Mouse (Mus musculus): ENCODE measurements around the gene Mr1. TPM values are rescaled to one million over a fixed set of nuclear protein-coding genes. Genes with fewer than 3 reads are reported as not detected.

The Mr1 gene
- total and polyA plus RNA-seq, 2 experiments: 1.6 to 6.3 TPM

GRCm38 (mm10) chr1:155124397-155124796 lies 22.2 kb downstream of the Mr1 start:
- H3K36me3 ChIP-seq (ENCODE audit: control insufficient read depth, insufficient read depth, low read length): no peaks in the 10 kb centered on the region
- H3K4me3 ChIP-seq (ENCODE audit: insufficient read depth, low read depth, low read length): no peak overlapping the region
- H3K27ac ChIP-seq (replicated peaks; ENCODE audit: insufficient read depth, low read depth, low read length): no peak overlapping the region
- DNase-seq (ENCODE audit: extremely low read depth, low read depth, low spot score): no peak
- H3K79me2 ChIP-seq (ENCODE audit: control insufficient read depth, insufficient read depth, low read length): no peaks in the 10 kb centered on the region
- 97% methylated on average over 5 of the region's 5 CpGs for WGBS
- no peaks in the 10 kb centered on the region; the same call in 1 of the 2 replicates for H3K27me3 ChIP-seq (ENCODE audit: control insufficient read depth, insufficient read depth, low read length)
- TF ChIP-seq CTCF (IDR thresholded peaks at IDR 0.05; ENCODE audit: low read depth, low read length) (no peak), POLR2A (IDR thresholded peaks at IDR 0.05; ENCODE audit: extremely low read depth, insufficient read depth, low read length) (no peak)
- H3K9ac ChIP-seq (ENCODE audit: low read depth, low read length): no peak overlapping the region
- H3K4me1 ChIP-seq (ENCODE audit: control insufficient read depth, insufficient read depth, low read length): peaks cover 2% of the 10 kb centered on the region; the same call in 1 of the 2 replicates

DNA sequence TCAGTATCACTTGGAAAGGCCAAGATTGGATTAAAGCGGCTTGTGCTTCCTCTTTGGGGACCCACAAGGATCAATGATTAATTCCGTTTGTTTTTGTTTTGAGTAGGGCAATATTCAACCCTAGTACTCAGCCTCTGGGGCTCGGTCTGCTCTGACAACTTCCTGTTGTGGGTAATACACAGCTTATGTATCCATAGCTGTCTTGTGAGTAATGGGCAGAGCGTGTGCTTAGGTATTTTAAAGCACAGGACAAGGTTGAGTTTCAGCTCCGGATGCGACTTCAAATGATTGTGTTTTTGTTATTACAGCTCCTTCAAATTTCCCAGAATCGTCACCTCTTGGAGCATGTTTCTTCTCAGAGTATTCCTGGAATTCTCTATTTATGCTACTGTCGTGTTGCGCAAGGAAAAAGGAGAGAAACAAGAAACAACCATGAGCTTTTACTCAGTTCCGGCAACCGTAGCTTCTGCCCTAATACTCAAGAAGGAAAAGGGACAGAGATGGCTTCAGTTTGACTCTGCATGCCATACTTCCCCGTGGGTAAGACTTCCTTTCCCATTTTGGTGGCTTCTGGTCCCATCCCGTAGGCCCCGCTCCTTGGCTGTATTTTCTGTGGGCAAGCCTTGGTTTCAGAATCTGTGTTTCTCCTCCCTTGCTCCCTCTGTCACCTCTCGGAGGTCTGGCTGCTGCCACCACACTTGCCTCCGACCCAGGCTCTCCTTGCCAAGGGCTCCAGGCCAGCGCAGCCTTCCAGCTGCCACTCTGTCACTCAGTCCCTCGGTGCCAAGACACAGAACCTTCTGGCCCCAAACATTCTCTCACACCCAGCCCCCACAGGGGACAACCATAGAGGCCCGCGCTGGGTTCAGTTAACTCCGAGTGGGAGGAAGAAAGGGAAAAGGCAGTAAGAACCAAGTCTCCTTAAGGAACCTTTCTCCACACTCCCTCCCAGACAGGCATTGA lies 24.4 kb downstream of the Mr1 start:
- Histone ChIP-seq H3K4me1 (ENCODE audit: control insufficient read depth, insufficient read depth, low read length) (peaks cover 2% of the 10 kb centered on the region; the same call in 1 of the 2 replicates), H3K4me3 (ENCODE audit: insufficient read depth, low read depth, low read length) (no peak overlapping the region), H3K27ac (replicated peaks; ENCODE audit: insufficient read depth, low read depth, low read length) (no peak overlapping the region), H3K9ac (ENCODE audit: low read depth, low read length) (no peak overlapping the region), H3K79me2 (ENCODE audit: control insufficient read depth, insufficient read depth, low read length) (no peaks in the 10 kb centered on the region), H3K27me3 (ENCODE audit: control insufficient read depth, insufficient read depth, low read length) (no peaks in the 10 kb centered on the region; the same call in 1 of the 2 replicates), H3K36me3 (ENCODE audit: control insufficient read depth, insufficient read depth, low read length) (no peaks in the 10 kb centered on the region)
- 67% methylated on average over 21 of the region's 21 CpGs for whole genome bisulfite sequencing
- DNase-seq (ENCODE audit: extremely low read depth, low read depth, low spot score): peak; percentile 71
- TF ChIP-seq POLR2A (IDR thresholded peaks at IDR 0.05; ENCODE audit: extremely low read depth, insufficient read depth, low read length) (no peak), CTCF (IDR thresholded peaks at IDR 0.05; ENCODE audit: low read depth, low read length) (no peak)

- Histone ChIP-seq H3K79me2 (ENCODE audit: control insufficient read depth, insufficient read depth, low read length) (no peaks in the 10 kb centered on the region), H3K27ac (replicated peaks; ENCODE audit: insufficient read depth, low read depth, low read length) (no peak overlapping the region), H3K36me3 (ENCODE audit: control insufficient read depth, insufficient read depth, low read length) (no peaks in the 10 kb centered on the region), H3K4me1 (ENCODE audit: control insufficient read depth, insufficient read depth, low read length) (peaks cover 2% of the 10 kb centered on the region; the same call in 1 of the 2 replicates), H3K9ac (ENCODE audit: low read depth, low read length) (no peak overlapping the region), H3K27me3 (ENCODE audit: control insufficient read depth, insufficient read depth, low read length) (no peaks in the 10 kb centered on the region), H3K4me3 (ENCODE audit: insufficient read depth, low read depth, low read length) (no peak overlapping the region)
- no peak for TF ChIP-seq POLR2A (IDR thresholded peaks at IDR 0.05; ENCODE audit: extremely low read depth, insufficient read depth, low read length)
- TF ChIP-seq CTCF (IDR thresholded peaks at IDR 0.05; ENCODE audit: low read depth, low read length): no peak
- no peak for DNase-seq (ENCODE audit: extremely low read depth, low read depth, low spot score)
- 91% methylated on average over 1 of the region's 1 CpGs for WGBS
Measured at GRCm38 (mm10) chr1:155119719-155120118, 26.9 kb downstream of the Mr1 start.

- WGBS: 9% methylated on average over 3 of the region's 3 CpGs
- H3K36me3 ChIP-seq (ENCODE audit: control insufficient read depth, insufficient read depth, low read length): no peaks in the 10 kb centered on the region
- H3K27me3 ChIP-seq (ENCODE audit: control insufficient read depth, insufficient read depth, low read length): no peaks in the 10 kb centered on the region
- no peak for TF ChIP-seq POLR2A (IDR thresholded peaks at IDR 0.05; ENCODE audit: extremely low read depth, insufficient read depth, low read length)
- no peak for TF ChIP-seq CTCF (IDR thresholded peaks at IDR 0.05; ENCODE audit: low read depth, low read length)
- DNase-seq (ENCODE audit: extremely low read depth, low read depth, low spot score): peak; percentile 59
- no peak overlapping the region for H3K9ac ChIP-seq (ENCODE audit: low read depth, low read length)
- H3K79me2 ChIP-seq (ENCODE audit: control insufficient read depth, insufficient read depth, low read length): no peaks in the 10 kb centered on the region
- H3K27ac ChIP-seq (replicated peaks; ENCODE audit: insufficient read depth, low read depth, low read length): no peak overlapping the region
- no peak overlapping the region for H3K4me3 ChIP-seq (ENCODE audit: insufficient read depth, low read depth, low read length)
- H3K4me1 ChIP-seq (ENCODE audit: control insufficient read depth, insufficient read depth, low read length): 0 out of 2 replicates have a peak, but pooled peaks cover 2% of the 10 kb centered on the region
Measured at GRCm38 (mm10) chr1:155113946-155114345, 32.7 kb downstream of the Mr1 start.

DNA sequence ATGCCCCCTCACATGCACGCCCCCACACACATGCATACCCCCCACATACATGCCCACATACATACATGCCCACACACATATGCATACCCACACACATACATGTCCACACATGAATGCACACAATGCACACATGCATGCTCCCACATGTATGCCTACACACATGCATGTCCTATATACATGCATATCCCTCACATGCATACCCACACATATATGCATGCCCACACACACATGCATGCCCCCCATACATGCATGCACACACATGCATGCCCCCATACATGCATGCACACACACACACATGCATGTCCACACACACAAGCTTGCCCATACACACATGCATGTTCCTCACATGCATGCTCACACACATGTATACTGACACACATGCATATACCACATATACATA lies 33.7 kb downstream of the Mr1 start:
- no peak for TF ChIP-seq CTCF (IDR thresholded peaks at IDR 0.05; ENCODE audit: low read depth, low read length)
- TF ChIP-seq POLR2A (IDR thresholded peaks at IDR 0.05; ENCODE audit: extremely low read depth, insufficient read depth, low read length): no peak
- no peaks in the 10 kb centered on the region for H3K36me3 ChIP-seq (ENCODE audit: control insufficient read depth, insufficient read depth, low read length)
- 96% methylated on average over 1 of the region's 1 CpGs for WGBS
- no peaks in the 10 kb centered on the region for H3K79me2 ChIP-seq (ENCODE audit: control insufficient read depth, insufficient read depth, low read length)
- no peak for DNase-seq (ENCODE audit: extremely low read depth, low read depth, low spot score)
- no peak overlapping the region for H3K27ac ChIP-seq (replicated peaks; ENCODE audit: insufficient read depth, low read depth, low read length)
- H3K4me1 ChIP-seq (ENCODE audit: control insufficient read depth, insufficient read depth, low read length): peaks cover 6% of the 10 kb centered on the region
- no peaks in the 10 kb centered on the region for H3K27me3 ChIP-seq (ENCODE audit: control insufficient read depth, insufficient read depth, low read length)
- H3K4me3 ChIP-seq (ENCODE audit: insufficient read depth, low read depth, low read length): no peak overlapping the region
- H3K9ac ChIP-seq (ENCODE audit: low read depth, low read length): no peak overlapping the region

DNA sequence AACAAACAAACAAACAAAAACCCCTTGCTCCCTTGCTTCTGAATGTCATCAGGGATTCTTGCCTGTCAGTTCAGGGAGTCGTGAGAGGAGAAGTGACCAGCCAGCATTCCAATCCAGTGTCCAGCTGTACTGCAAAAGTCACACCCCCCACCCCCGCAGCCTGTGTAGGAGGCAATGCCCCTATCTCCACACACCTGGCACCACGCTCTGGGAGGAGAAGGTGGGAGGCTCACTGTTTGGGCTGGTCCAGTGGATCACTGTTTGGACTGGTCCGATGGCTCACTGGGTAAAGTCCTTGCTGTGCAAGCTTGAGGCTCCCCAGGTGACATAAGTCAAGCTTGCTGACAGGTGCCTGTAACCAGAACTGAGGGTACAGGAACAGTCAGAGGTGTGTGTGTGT lies 34.5 kb downstream of the Mr1 start:
- H3K27me3 ChIP-seq (ENCODE audit: control insufficient read depth, insufficient read depth, low read length): no peaks in the 10 kb centered on the region
- WGBS: 51% methylated on average over 4 of the region's 4 CpGs
- DNase-seq (ENCODE audit: extremely low read depth, low read depth, low spot score): no peak
- H3K36me3 ChIP-seq (ENCODE audit: control insufficient read depth, insufficient read depth, low read length): no peaks in the 10 kb centered on the region
- no peak overlapping the region for H3K4me3 ChIP-seq (ENCODE audit: insufficient read depth, low read depth, low read length)
- no peak overlapping the region for H3K9ac ChIP-seq (ENCODE audit: low read depth, low read length)
- H3K4me1 ChIP-seq (ENCODE audit: control insufficient read depth, insufficient read depth, low read length): peaks cover 6% of the 10 kb centered on the region
- TF ChIP-seq POLR2A (IDR thresholded peaks at IDR 0.05; ENCODE audit: extremely low read depth, insufficient read depth, low read length) (no peak), CTCF (IDR thresholded peaks at IDR 0.05; ENCODE audit: low read depth, low read length) (no peak)
- no peaks in the 10 kb centered on the region for H3K79me2 ChIP-seq (ENCODE audit: control insufficient read depth, insufficient read depth, low read length)
- H3K27ac ChIP-seq (replicated peaks; ENCODE audit: insufficient read depth, low read depth, low read length): no peak overlapping the region

All from liver, adult 2 months (tissue).